Mouse (Mus musculus) spleen, adult 2 months (tissue): ENCODE measurements around the gene Adarb1.

Experiments used
- CTCF ChIP-seq: fragments of 200-500 bp; IDR thresholded peaks from 2 replicates; pipeline ENCODE4 v1.5.1; 2011; ENCODE audit warnings: mild to moderate bottlenecking, inconsistent platforms; ENCODE audit not compliant: insufficient read depth, insufficient read length, insufficient replicate concordance; ENCODE audit errors: extremely low read depth
- POLR2A ChIP-seq: fragments of 200-500 bp; IDR thresholded peaks from 2 replicates; pipeline ENCODE4 v1.6.1; 2011; ENCODE audit warnings: low read depth, low read length, inconsistent platforms

- no peak for TF ChIP-seq CTCF
- TF ChIP-seq POLR2A = no peak
These were observed 112.3 kb downstream of the Adarb1 start for GRCm38 (mm10) chr10:77305766-77306165.
